Mouse (Mus musculus): ENCODE measurements around the gene Mthfd2.
A peak's percentile ranks its signal among the peaks of the same experiment; 100 is the strongest.
"Not testable (repeated sequence)": the region's sequence is repeated elsewhere in the genome, so short reads cannot be mapped to it uniquely, and the experiment has no call there.

Mthfd2 gene

GRCm38 (mm10) chr6:83325525-83326393 lies at the start of gene Mthfd2, which contains the start of gene Mob1a:
Gene Mthfd2, minus strand, starts transcription at chr6:83325908.
Gene Mob1a, plus strand, starts transcription at chr6:83326016.
- DNase-seq, result peak; percentile 94

- DNase-seq, result no peak
Measured at GRCm38 (mm10) chr6:83373704-83374300, 48.1 kb upstream of the Mthfd2 start.

GRCm38 (mm10) chr6:83371350-83371749 lies 45.6 kb upstream of the Mthfd2 start:
- DNase-seq, result no peak

- peak; percentile 64 for DNase-seq
Measured at GRCm38 (mm10) chr6:83370316-83370965, 44.7 kb upstream of the Mthfd2 start.

GRCm38 (mm10) chr6:83363075-83363474 lies 37.4 kb upstream of the Mthfd2 start:
- DNase-seq, result no peak

- no peak for DNase-seq
Measured at GRCm38 (mm10) chr6:83361523-83362248, 36.0 kb upstream of the Mthfd2 start.

GRCm38 (mm10) chr6:83357436-83357835 lies 31.7 kb upstream of the Mthfd2 start:
- DNase-seq, result no peak

- peak; percentile 88 for DNase-seq
Measured at GRCm38 (mm10) chr6:83356569-83357138, 30.9 kb upstream of the Mthfd2 start.

- DNase-seq, result peak; percentile 28
Measured at GRCm38 (mm10) chr6:83354856-83355781, 29.4 kb upstream of the Mthfd2 start.

GRCm38 (mm10) chr6:83352666-83353410 lies 27.1 kb upstream of the Mthfd2 start:
- DNase-seq, result peak; percentile 82

- DNase-seq, result no peak
Measured at GRCm38 (mm10) chr6:83351490-83352160, 25.9 kb upstream of the Mthfd2 start.

GRCm38 (mm10) chr6:83350851-83351405 lies 25.2 kb upstream of the Mthfd2 start:
- no peak for DNase-seq

- no peak for DNase-seq
Measured at GRCm38 (mm10) chr6:83350172-83350571, 24.5 kb upstream of the Mthfd2 start.

- peak; percentile 94 for DNase-seq
Measured at GRCm38 (mm10) chr6:83349274-83349958, 23.7 kb upstream of the Mthfd2 start.

- DNase-seq, result no peak
Measured at GRCm38 (mm10) chr6:83348873-83349272, 23.2 kb upstream of the Mthfd2 start, which contains the start of gene Bola3. Gene Bola3, plus strand, starts transcription at chr6:83349147.

GRCm38 (mm10) chr6:83347916-83348315 lies 22.2 kb upstream of the Mthfd2 start:
- no peak for DNase-seq

- not testable (repeated sequence) for DNase-seq
Measured at GRCm38 (mm10) chr6:83345285-83345684, 19.6 kb upstream of the Mthfd2 start.

GRCm38 (mm10) chr6:83342957-83343356 lies 17.2 kb upstream of the Mthfd2 start:
- no peak for DNase-seq

- DNase-seq, result no peak
Measured at GRCm38 (mm10) chr6:83341387-83341786, 15.7 kb upstream of the Mthfd2 start.
